Mouse (Mus musculus): ENCODE measurements at regions not wholly inside any gene's neighbourhood (a gene's known extent, or its start where the extent isn't known, plus 50 kb on each side); places are given as distances from the start of the nearest gene placed in this dataset.

GRCm38 (mm10) chr10:99367757-99368156 is 104.7 kb downstream of the Dusp6 start:
- TF ChIP-seq POLR2A (IDR thresholded peaks at IDR 0.05; ENCODE audit: borderline replicate concordance, low read depth, low read length) (no peak), CTCF (IDR thresholded peaks at IDR 0.05; ENCODE audit: low read depth, low read length) (no peak)

Measured in bone marrow macrophage, adult 2 months (primary cell).